In genomic region chr17:68166397-68166796, GRCm38 (mm10) we compare ENCODE assay signal across 8 mouse cellular contexts.
DNase-seq lines count a peak whose midpoint lies in the region.

No protein-coding gene starts in this region.

- DNase-seq in kidney, adult 18-20 months: peak; percentile 8
- no peak for DNase-seq in kidney, adult 11 months
- DNase-seq in MN1 (ENCODE audit: low spot score): peak; percentile 44
- DNase-seq in embryo, embryonic 10 days (ENCODE audit: low spot score): peak; percentile 66
- peak; percentile 14 to 39 for DNase-seq in layer of hippocampus, postnatal 14 days (ENCODE audit: low spot score in 2 of 2)
- DNase-seq in yolk sac, embryonic 10.5 days (ENCODE audit: low spot score): no peak
- DNase-seq in gastrocnemius, postnatal 25 days: no peak
- DNase-seq in cerebellum, adult 8-10 months: no peak

Comparison
In these comparisons a context has a peak if more than half of its experiments do, and no peak if none do; other contexts are left out.
1. DNase-seq: peak in kidney, adult 18-20 months (single experiment), MN1 (single experiment), embryo, embryonic 10 days (single experiment) and layer of hippocampus, postnatal 14 days (2 of 2); none in kidney, adult 11 months (single experiment), yolk sac, embryonic 10.5 days (single experiment), gastrocnemius, postnatal 25 days (single experiment) and cerebellum, adult 8-10 months (single experiment).